Mouse (Mus musculus) stomach, postnatal 0 days (tissue): ENCODE data around the gene Adgre1.

Experiments
- CTCF ChIP-seq: IDR thresholded peaks from 2 replicates; pipeline ENCODE4 v1.5.1; 2016; ENCODE audit warnings: antibody characterized with exemption, low read depth, mild to moderate bottlenecking, moderate library complexity
- EP300 ChIP-seq: optimal IDR thresholded peaks from 2 replicates; pipeline ENCODE3; 2016; ENCODE audit warnings: antibody characterized with exemption

DNA sequence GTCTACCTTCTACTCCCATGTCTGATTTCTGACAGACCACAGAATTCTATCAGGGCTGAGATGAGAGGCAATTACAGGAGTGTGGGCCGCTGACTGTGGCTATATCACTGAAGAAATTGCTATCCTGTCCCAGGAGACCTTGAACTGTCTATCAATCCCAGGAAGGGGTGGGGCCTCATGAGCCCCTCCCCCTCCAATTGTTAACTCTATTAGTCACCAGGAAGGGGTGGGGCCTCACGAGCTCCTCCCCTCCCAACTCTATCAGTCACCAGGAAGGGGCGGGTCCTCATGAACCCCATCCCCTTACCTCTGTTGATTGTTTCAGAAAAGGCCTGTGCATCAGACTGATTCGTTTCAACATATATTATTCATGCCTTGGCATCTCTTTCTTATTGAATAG, 26.2 kb upstream of the Adgre1 start:
- TF ChIP-seq CTCF (no peak), EP300 (no peak)
